Mouse (Mus musculus): ENCODE measurements at regions not wholly inside any gene's neighbourhood (a gene's known extent, or its start where the extent isn't known, plus 50 kb on each side); places are given as distances from the start of the nearest gene placed in this dataset.

DNA sequence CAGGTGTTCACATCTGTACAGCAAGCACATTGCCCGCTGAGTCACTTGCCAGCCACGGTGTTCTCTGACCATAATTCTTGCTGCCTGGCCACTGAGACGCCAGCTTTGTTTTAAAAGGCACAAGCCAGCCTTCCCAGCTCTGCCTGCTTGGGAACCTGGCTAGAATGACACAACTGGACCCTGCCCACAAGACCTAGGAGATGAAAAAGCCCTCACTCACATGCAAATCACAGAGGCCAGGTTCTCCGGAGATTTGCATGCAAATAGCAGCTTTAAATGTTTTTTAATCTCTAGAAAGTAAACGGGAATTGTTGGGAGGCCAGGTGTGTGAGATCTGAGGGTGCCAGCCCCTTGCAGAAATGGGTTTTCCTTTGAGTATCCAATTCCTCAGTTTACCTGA is 71.9 kb downstream of the 1810010D01Rik start:
- in situ Hi-C loops (cut with MboI, MseI): no loop called here

- in situ Hi-C loops (cut with MboI, MseI): no loop called here
Observed at GRCm38 (mm10) chr7:145132506-145132905, 75.4 kb downstream of the 1810010D01Rik start.

- in situ Hi-C loops (cut with MboI, MseI): no loop called here
Observed at GRCm38 (mm10) chr7:145131438-145132159, 76.3 kb downstream of the 1810010D01Rik start.

DNA sequence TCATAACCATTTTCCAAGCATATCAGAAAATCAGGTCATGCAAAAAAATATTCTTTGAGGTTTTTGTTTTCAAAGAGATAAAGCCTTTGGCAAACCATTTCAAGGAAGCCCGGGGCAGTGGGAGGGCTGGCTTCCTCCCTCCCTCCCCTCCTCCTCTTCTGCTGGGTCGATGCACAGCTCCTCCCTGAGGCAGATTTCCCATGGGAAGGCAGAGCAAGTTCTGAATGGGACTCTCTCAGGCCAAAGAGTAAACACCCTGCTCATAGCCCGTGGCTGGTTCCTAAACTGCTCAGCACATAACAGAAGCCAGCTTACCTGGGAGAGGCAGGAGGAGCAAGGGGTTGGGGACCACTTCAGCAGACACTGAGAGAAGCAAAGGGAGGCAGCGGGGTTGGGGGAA is 77.9 kb downstream of the 1810010D01Rik start:
- in situ Hi-C loops (cut with MboI, MseI): no loop called here

GRCm38 (mm10) chr7:145127661-145128060 is 80.3 kb downstream of the 1810010D01Rik start:
- in situ Hi-C loops (cut with MboI, MseI): no loop called here

DNA sequence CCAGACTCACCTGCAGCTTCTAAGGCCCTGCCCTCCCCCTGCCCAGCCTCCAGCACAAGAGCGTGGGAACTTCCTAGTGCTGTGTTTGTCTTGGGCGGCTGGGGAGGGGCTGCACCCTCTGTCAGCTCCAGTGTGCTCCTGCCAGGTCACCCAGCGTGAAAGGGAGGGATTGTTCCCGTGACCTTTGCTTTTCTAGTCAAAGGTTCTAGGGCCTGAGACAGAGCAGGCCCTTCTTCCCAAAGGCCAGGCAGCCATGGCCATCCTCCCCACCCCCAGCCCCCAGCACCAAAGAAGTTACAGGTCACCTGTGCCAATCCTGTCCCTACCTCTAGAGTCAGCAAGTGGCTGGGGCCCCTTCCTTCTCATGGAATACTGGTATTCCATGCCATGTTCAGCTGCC is 80.7 kb downstream of the 1810010D01Rik start:
- in situ Hi-C loops (cut with MboI, MseI): no loop called here

- in situ Hi-C loops (cut with MboI, MseI): no loop called here
Observed at GRCm38 (mm10) chr7:145123996-145124601, 83.8 kb downstream of the 1810010D01Rik start.

DNA sequence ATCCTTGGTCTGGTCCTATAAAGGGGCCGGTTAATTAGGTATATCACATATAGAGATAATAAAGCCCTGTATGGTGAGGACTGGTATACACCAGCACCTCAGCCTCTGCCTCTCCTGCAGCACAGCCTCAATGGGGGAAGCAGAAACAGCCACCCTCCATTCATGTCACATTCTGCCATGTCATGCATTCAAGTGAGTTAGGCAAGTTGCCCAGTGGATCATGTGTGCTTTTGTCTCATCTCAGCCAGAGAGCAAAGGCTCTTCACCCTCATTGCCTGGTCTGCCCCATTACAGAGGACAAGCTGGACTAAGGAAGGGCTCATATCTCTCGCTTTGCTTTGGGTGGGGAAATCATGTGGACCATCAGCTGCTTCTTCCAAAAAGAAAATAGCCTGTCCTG is 85.4 kb downstream of the 1810010D01Rik start:
- in situ Hi-C loops (cut with MboI, MseI): no loop called here

DNA sequence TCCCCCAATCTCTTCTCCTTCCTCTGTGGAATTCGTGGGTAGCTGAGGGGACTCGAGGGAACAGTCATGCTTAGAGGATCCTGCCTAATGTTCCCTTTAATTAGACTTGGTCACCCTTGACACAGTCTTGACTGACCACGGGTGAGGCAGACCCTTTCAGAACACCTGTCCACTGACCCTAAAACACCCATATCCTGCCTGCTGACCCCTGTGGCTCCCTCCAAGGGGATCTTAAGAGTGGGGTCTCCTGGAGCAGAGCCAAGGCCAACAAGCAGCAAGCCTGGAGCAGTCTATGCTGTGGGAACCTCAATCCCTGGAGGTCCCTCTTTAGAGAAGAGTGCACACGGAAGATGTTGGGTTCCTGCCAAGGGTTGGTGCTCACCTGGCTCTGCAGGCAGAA is 89.5 kb downstream of the 1810010D01Rik start:
- in situ Hi-C loops (cut with MboI, MseI): no loop called here

- in situ Hi-C loops (cut with MboI, MseI): no loop called here
Observed at GRCm38 (mm10) chr7:145114660-145115059, 93.3 kb downstream of the 1810010D01Rik start.

DNA sequence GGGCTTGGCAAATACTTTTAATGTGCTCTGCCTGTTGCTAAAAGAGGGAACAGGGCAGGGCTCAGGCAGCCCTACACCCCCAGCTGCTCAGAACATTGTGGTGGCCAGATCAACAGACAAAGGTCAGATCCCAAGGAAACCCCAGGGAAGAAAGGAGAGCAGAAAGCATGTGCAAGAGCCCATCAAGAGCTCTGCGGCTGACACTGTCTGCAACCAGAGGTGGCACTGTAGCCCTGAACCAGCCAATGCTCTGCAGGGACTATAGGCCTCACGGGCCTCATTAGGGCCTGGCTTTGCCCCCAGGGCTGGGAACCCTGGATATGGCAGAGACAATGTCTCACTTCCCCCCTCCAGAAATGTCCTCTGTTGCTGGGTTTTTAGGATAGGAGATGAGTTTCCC is 93.8 kb downstream of the 1810010D01Rik start:
- in situ Hi-C loops (cut with MboI, MseI): no loop called here

GRCm38 (mm10) chr7:145112887-145113531 is 94.9 kb downstream of the 1810010D01Rik start:
- in situ Hi-C loops (cut with MboI, MseI): no loop called here

- in situ Hi-C loops (cut with MboI, MseI): no loop called here
Observed at GRCm38 (mm10) chr7:145112146-145112830, 95.6 kb downstream of the 1810010D01Rik start.

DNA sequence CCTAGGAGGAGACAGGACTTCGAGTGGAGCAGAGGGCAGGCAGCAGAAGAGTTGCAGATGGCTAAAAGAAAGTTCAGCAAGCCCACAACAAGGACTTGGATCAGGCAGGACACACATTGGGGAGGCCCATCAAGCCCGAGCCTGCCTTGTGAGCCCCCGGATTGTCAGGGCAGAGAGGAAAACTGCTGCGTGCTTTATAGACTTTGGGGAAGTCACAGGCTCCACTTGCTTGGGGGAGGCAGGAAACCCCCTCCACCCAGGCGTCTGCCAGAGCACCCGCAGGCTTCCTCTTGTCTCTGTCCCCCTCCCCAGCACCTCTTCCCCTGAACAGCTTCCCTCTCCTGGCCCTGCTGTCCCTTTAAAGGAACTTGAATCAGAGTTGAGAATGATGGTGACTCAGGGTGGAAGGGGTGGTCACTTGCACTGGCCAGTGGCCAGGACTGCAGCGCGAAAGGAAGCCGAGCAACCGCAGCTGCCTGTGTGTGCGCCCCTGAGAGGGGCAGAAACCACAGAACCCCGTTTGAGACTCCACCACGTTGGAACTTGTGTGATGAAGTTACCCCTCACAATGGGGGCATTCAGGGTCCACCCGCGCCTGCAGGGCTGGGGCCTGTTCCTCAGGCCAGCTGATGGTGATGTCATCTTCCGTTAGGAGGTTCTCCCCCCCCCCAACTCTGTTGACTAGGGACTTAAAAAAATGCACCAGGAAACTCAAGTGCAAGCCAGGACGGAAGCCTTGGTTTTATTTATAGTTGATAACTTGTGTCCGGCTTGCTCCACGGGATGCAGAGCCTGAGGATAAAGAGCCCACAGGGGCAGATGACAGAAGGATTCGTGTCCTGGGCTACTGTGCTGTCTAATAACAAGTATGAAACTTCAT is 96.4 kb downstream of the 1810010D01Rik start:
- in situ Hi-C loops (cut with MboI, MseI): no loop called here

- in situ Hi-C loops (cut with MboI, MseI): no loop called here
Observed at GRCm38 (mm10) chr7:145110657-145111251, 97.2 kb downstream of the 1810010D01Rik start.

DNA sequence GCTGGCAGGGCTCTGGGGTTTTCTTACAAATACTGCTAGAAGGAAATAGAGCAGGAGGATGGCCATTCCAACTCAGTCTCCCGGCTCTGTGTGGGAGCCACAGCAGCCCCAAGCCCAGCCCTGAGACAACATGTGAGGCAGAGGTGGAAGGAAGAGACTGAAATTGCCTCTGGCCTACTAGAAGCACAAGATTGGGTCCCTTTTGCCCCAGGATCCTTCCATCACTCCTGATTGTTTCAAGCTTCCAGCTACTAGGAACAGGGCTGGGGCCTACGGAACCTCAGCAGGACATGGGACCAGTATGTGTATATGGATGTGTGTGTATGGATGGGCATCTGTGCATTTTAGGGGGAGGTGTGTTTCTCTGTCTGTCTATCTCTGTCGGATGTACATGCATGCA is 97.9 kb downstream of the 1810010D01Rik start:
- in situ Hi-C loops (cut with MboI, MseI): no loop called here

- in situ Hi-C loops (cut with MboI, MseI): loop anchor here (5.0 to 10.0 kb wide), 2 partner anchors 172 to 1335 kb away; partner anchors contain the start of gene Ccnd1
Observed at GRCm38 (mm10) chr7:145109471-145109870, 98.4 kb downstream of the 1810010D01Rik start.

- in situ Hi-C loops (cut with MboI, MseI): loop anchor here (5.0 to 10.0 kb wide), 2 partner anchors 172 to 1334 kb away; partner anchors contain the start of gene Ccnd1
Observed at GRCm38 (mm10) chr7:145108994-145109393, 98.9 kb downstream of the 1810010D01Rik start.

DNA sequence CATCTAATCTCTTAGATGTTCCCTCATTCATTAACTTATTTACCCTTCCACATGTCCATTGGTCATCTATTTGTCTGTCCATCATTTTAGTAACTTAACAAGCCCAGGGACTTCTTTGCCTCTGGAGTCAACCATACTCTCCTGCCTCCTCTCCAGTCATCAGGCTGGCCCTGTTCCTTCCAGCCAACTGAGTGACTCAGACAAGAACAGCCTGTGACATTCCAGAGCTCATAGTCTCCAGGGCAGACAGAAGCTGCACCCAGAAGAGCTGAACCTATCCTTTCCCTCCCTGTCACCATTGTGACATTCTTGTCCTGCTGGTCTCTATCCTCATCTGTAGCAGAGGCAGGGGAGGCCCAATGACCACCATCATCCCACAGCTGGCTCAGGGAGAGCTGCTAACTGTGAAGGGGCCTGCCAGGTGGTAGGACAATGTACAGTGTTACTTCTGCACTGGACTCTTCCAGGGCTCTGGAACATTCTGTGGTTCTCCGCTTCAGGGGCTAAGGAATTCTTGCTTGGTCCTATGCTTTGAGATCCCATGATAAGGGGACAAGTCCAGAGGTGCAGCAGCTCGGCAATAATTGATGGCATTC is 100.2 kb downstream of the 1810010D01Rik start:
- in situ Hi-C loops (cut with MboI, MseI): loop anchor here (5.0 to 10.0 kb wide), 2 partner anchors 170 to 1333 kb away; partner anchors contain the start of gene Ccnd1

GRCm38 (mm10) chr7:145106494-145106849 is 101.4 kb downstream of the 1810010D01Rik start:
- in situ Hi-C loops (cut with MboI, MseI): loop anchor here (5.0 to 10.0 kb wide), 2 partner anchors 169 to 1332 kb away; partner anchors contain the start of gene Ccnd1
